Mouse (Mus musculus) lung, postnatal 0 days (tissue): Measurements from ENCODE around the gene Nlgn2.

ENCODE experiments used
- CTCF ChIP-seq: IDR thresholded peaks from 2 replicates; pipeline ENCODE4 v1.5.1; 2016; ENCODE audit warnings: antibody characterized with exemption, mild to moderate bottlenecking
- EP300 ChIP-seq: IDR thresholded peaks from 2 replicates; pipeline ENCODE4 v1.6.1; 2016; ENCODE audit warnings: antibody characterized with exemption, mild to moderate bottlenecking, control low read depth

- TF ChIP-seq CTCF (no peak), EP300 (no peak)
Measured at GRCm38 (mm10) chr11:69818365-69818764, 19.2 kb downstream of the Nlgn2 start, which contains the start of gene Spem2.
